Mouse (Mus musculus) heart, embryonic 10.5 days (tissue): Measurements from ENCODE around the gene Rbck1. TPM values are rescaled to one million over a fixed set of nuclear protein-coding genes. Genes with fewer than 3 reads are reported as not detected.
A peak's percentile ranks its signal among the peaks of the same experiment; 100 is the strongest.
"Not testable (repeated sequence)": the region's sequence is repeated elsewhere in the genome, so short reads cannot be mapped to it uniquely, and the experiment has no call there.

Source experiments
- DNase-seq: peaks from one replicate; pipeline ENCODE4 v3.0.0-alpha.2; 2017; ENCODE audit warnings: low spot score
- H3K27ac ChIP-seq: fragments of 300-500 bp; sonication (generic); 2 replicates; pipeline ENCODE4 v1.5.1; 2016; ENCODE audit warnings: mild to moderate bottlenecking
- H3K27me3 ChIP-seq: fragments of 300-500 bp; sonication (generic); 2 replicates; pipeline ENCODE4 v1.6.1; 2016; ENCODE audit warnings: mild to moderate bottlenecking; ENCODE audit not compliant: poor library complexity, insufficient read depth, severe bottlenecking
- H3K36me3 ChIP-seq: fragments of 300-500 bp; sonication (generic); 2 replicates; pipeline ENCODE4 v1.6.1; 2016; ENCODE audit warnings: mild to moderate bottlenecking, moderate library complexity
- H3K4me1 ChIP-seq: fragments of 300-500 bp; sonication (generic); 2 replicates; pipeline ENCODE4 v1.6.1; 2016; ENCODE audit warnings: mild to moderate bottlenecking
- H3K4me3 ChIP-seq: fragments of 300-500 bp; sonication (generic); 2 replicates; pipeline ENCODE4 v1.5.1; 2016; ENCODE audit warnings: mild to moderate bottlenecking, moderate library complexity
- H3K9me3 ChIP-seq: fragments of 300-500 bp; sonication (generic); 2 replicates; pipeline ENCODE4 v1.6.1; 2016; ENCODE audit warnings: mild to moderate bottlenecking, moderate library complexity
- WGBS: fragments of 180-500 bp; shearing (Covaris S2); methylation state at CpG from one replicate; pipeline ENCODE4 v1.1.7; 2016; 5-methylcytosine and 5-hydroxymethylcytosine counted together
- polyA plus RNA-seq: library from polyadenylated mRNA; unstranded; fragments of >200 nt; fragmentation: Nextera tagmentation; extraction: Ambion mirVana; gene quantifications from 2 replicates; pipeline ENCODE4 v1.2.1, GENCODE M21; 2016

Gene Rbck1
- polyA plus RNA-seq, 1 experiment from 2014 or later: 89.3 TPM

GRCm38 (mm10) chr2:152313926-152314325, 18.5 kb downstream of the Rbck1 start:
- H3K4me1 ChIP-seq: no peaks in the 10 kb centered on the region
- H3K27ac ChIP-seq: no peak overlapping the region
- no peak for DNase-seq
- 92% methylated on average over 6 of the region's 6 CpGs for WGBS
- H3K4me3 ChIP-seq: no peak overlapping the region
- no peaks in the 10 kb centered on the region for H3K9me3 ChIP-seq
- H3K27me3 ChIP-seq: no peaks in the 10 kb centered on the region
- H3K36me3 ChIP-seq: peaks cover 97% of the 10 kb centered on the region

DNA sequence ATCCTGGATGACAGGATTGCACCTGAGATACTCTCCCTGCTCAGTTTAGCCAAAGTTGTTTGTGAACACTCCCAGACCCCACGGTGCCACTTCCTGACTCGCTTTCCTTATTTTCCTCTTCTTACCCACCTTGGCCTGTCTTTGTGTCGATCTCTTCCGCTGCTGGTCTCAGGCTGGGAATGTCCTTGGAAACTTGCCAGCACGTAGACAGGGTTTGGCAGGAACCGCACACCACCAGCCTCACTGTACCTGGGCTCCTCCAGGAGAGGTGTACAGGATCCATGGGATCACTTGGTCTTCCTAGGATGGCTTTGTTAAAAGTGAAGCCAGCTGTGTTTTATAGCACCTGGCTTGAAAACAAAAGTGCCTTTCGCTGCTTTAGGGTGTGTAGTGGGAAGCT, 19.5 kb downstream of the Rbck1 start:
- H3K27me3 ChIP-seq: no peaks in the 10 kb centered on the region
- DNase-seq: no peak
- H3K9me3 ChIP-seq: no peaks in the 10 kb centered on the region
- no peak overlapping the region for H3K4me3 ChIP-seq
- no peaks in the 10 kb centered on the region for H3K4me1 ChIP-seq
- WGBS: 86% methylated on average over 7 of the region's 7 CpGs
- peaks cover 97% of the 10 kb centered on the region for H3K36me3 ChIP-seq
- H3K27ac ChIP-seq: peak overlapping the region; percentile 10; the same call in 1 of the 2 replicates

- DNase-seq: no peak
- H3K4me3 ChIP-seq: no peak overlapping the region
- H3K27me3 ChIP-seq: no peaks in the 10 kb centered on the region
- WGBS: 92% methylated on average over 3 of the region's 3 CpGs
- no peaks in the 10 kb centered on the region for H3K9me3 ChIP-seq
- no peak overlapping the region for H3K27ac ChIP-seq
- 0 out of 2 replicates have a peak, but pooled peaks cover 4% of the 10 kb centered on the region for H3K4me1 ChIP-seq
- H3K36me3 ChIP-seq: peaks cover 93% of the 10 kb centered on the region
Observed at GRCm38 (mm10) chr2:152307186-152307585, 25.3 kb downstream of the Rbck1 start.

DNA sequence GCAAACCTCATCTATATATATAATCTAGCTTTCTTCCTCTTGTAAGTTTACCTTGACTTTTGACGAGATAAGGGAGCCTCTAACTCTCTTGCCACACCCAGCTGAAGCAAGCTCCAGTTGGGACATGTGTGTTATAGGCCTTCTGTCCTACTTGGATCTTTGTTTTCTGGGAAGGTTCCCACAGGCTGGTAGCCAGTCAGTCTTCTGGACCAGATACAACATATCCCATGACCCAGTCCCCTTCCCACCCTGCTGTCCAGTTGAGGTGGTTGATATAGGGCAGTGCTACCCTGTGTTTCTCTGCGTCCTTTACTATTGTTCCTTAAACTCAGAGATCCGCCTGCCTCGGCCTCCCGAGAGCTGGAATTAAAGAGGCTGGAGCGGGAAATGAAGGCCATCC, 27.0 kb downstream of the Rbck1 start:
- Histone ChIP-seq H3K4me3 (no peak overlapping the region), H3K27ac (no peak overlapping the region), H3K27me3 (no peaks in the 10 kb centered on the region), H3K4me1 (0 out of 2 replicates have a peak, but pooled peaks cover 4% of the 10 kb centered on the region), H3K36me3 (peaks cover 83% of the 10 kb centered on the region), H3K9me3 (no peaks in the 10 kb centered on the region)
- WGBS: 93% methylated on average over 6 of the region's 6 CpGs
- no peak for DNase-seq

DNA sequence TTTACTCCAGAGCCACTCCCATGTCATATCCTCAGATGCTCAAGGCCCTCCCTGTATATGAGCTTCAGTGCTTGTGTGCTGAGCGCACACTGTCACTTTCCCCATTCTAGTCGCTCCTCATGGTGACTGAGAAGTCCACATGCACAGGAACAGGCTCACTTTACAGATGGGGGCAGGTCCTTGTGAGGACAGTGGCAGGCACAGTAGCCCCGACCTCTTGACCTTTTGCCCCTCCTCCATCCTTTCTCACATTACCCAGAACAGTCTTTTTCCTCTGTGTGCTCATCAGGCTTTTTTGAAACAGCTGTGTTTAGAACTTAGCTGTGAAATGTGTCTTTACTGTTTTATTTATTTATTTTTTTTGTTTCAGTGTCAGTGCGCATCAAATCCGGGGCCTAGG, 28.7 kb downstream of the Rbck1 start:
- no peak for DNase-seq
- Histone ChIP-seq H3K36me3 (peaks cover 66% of the 10 kb centered on the region), H3K4me1 (0 out of 2 replicates have a peak, but pooled peaks cover 4% of the 10 kb centered on the region), H3K27ac (no peak overlapping the region), H3K4me3 (no peak overlapping the region), H3K27me3 (no peaks in the 10 kb centered on the region), H3K9me3 (no peaks in the 10 kb centered on the region)
- 65% methylated on average over 5 of the region's 5 CpGs for WGBS

GRCm38 (mm10) chr2:152302862-152303261, 29.6 kb downstream of the Rbck1 start:
- no peak for DNase-seq
- no peak overlapping the region for H3K4me3 ChIP-seq
- WGBS: 79% methylated on average over 2 of the region's 2 CpGs
- H3K27ac ChIP-seq: no peak overlapping the region
- peaks cover 62% of the 10 kb centered on the region for H3K36me3 ChIP-seq
- H3K4me1 ChIP-seq: peaks cover 8% of the 10 kb centered on the region; the same call in 1 of the 2 replicates
- H3K9me3 ChIP-seq: no peaks in the 10 kb centered on the region
- no peaks in the 10 kb centered on the region for H3K27me3 ChIP-seq

DNA sequence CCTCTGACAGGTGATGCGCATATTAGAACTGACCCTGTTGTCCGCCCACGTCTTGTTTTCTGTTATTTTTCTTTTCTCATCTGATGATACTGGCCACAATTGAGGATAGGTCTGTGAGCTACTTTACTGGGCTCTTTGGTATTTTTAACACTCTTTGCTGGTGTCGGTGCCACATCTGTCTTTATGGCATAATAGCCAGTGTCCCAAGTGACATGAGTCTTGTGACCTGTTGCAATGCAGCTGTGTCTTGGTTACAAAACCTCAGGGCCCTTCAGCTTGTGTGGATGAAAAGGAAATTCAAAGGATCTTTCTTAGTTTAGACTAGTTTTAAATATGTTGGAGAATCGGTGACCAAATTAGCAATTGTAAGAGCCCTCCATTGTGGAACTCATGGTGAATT, 37.9 kb downstream of the Rbck1 start:
- H3K36me3 ChIP-seq: 0 out of 2 replicates have a peak, but pooled peaks cover 7% of the 10 kb centered on the region
- WGBS: 40% methylated on average over 5 of the region's 5 CpGs
- peak overlapping the region; percentile 95 for H3K4me3 ChIP-seq
- no peaks in the 10 kb centered on the region for H3K9me3 ChIP-seq
- peaks cover 29% of the 10 kb centered on the region for H3K4me1 ChIP-seq
- no peaks in the 10 kb centered on the region for H3K27me3 ChIP-seq
- DNase-seq: no peak
- H3K27ac ChIP-seq: peak overlapping the region; percentile 97; the same call in 1 of the 2 replicates

DNA sequence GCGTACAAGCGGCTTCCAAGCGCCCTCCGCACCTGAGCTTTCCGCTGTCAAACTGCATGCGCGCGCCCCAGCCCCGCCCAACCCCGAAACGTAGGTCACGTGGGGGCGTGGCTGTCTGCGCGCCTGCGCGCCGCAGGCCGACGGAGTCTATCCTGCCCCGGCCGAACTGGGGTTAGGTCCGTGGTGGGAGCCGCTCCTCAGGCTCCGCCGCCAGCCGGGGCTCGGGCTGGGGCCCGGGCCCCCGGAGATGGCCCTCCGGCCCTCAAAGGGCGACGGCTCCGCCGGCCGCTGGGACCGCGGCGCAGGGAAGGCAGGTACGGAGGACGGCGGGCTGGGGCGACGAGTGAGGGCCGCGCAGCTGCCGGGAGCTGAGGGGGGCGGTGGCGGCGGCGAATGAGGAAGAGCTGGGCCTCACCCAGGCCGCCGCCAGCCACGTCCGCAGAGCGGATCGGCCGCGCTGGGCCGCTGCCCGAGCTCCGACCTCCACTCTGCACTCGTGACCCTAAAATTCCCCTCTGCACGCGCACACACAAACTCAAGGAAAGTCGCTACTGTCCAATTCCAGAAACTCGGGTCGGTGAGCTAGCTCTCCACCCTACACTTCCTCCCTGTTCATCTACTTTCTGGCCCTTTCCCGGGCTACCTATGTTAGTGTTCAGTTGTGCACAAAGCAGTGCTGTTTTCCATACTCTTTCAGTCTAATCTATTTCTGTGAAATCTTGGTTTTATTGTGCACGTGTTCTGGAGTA, 38.6 kb downstream of the Rbck1 start, which contains the start of gene Tbc1d20:
Gene Tbc1d20 (plus strand): TSS at position 102 of the 749 bp plus-strand sequence.
- WGBS: under 1% methylated on average over 69 of the region's 70 CpGs
- Histone ChIP-seq H3K4me3 (peak within 1 kb of the TSS; percentile 95), H3K36me3 (0 out of 2 replicates have a peak, but pooled peaks cover 7% of the 10 kb centered on the region), H3K27me3 (no peaks in the 10 kb centered on the region), H3K27ac (peak within 1 kb of the TSS; percentile 97), H3K4me1 (peaks cover 29% of the 10 kb centered on the region), H3K9me3 (no peaks in the 10 kb centered on the region)
- peak; percentile 96 for DNase-seq

DNA sequence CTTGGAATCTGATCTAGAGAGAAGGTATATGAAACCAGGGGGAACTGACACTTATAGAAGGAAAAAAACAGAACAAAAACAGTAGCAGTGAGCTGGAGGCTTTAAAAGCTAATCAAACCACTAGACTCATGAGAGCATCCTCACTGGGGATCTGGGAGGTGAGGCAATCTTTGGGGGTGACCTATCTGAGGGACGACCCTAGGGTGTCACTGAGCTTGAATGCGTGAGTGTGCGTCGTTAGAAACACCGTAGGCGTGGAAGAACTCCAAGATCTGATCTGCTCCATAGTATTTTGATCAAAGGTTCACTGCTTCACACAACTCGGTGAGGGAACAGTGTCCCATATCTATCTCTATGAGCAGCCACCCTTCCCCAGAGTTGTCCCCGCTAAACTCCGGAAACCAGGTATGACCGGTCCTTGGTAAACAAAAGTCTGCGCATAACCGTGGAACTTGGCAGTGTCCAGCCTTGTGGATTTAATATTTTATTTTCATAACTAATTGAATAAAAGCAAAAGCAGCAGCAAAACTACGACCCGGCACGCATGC, 39.2 kb downstream of the Rbck1 start:
- 2% methylated on average over 15 of the region's 15 CpGs for whole genome bisulfite sequencing
- no peaks in the 10 kb centered on the region for H3K27me3 ChIP-seq
- peak overlapping the region; percentile 97 for H3K27ac ChIP-seq
- 0 out of 2 replicates have a peak, but pooled peaks cover 4% of the 10 kb centered on the region for H3K36me3 ChIP-seq
- H3K4me3 ChIP-seq: peak overlapping the region; percentile 95
- DNase-seq: no peak
- no peaks in the 10 kb centered on the region for H3K9me3 ChIP-seq
- peaks cover 29% of the 10 kb centered on the region for H3K4me1 ChIP-seq

GRCm38 (mm10) chr2:152292475-152292874, 40.0 kb downstream of the Rbck1 start:
- 65% methylated on average over 2 of the region's 2 CpGs for WGBS
- no peaks in the 10 kb centered on the region for H3K27me3 ChIP-seq

DNA sequence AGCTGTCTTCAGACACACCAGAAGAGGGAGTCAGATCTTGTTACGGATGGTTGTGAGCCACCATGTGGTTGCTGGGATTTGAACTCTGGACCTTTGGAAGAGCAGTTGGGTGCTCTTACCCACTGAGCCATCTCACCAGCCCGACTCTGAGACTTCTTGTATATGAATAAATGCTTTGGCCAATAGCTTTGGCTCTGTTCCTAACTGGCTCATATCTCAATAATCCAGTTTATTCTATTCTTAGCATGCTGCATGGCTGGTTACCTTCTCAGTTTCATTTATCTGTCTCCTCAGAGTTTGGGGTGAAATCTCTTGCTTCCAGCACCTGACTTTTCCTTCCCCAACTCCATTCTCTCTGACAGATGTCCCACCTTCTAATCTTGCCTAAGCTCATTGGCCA, 42.8 kb downstream of the Rbck1 start:
- H3K4me3 ChIP-seq, DNase-seq, H3K27me3 ChIP-seq, H3K4me1 ChIP-seq, H3K9me3 ChIP-seq, H3K27ac ChIP-seq: not testable (repeated sequence)
- WGBS: 78% methylated on average over 2 of the region's 2 CpGs
- H3K36me3 ChIP-seq: peaks cover 25% of the 10 kb centered on the region

More at GRCm38 (mm10) chr2:152292475-152292874, 40.0 kb downstream of the Rbck1 start:
- H3K27ac ChIP-seq: no peak overlapping the region
- H3K4me1 ChIP-seq: peaks cover 21% of the 10 kb centered on the region
- peaks cover 3% of the 10 kb centered on the region; the same call in 1 of the 2 replicates for H3K36me3 ChIP-seq
- no peaks in the 10 kb centered on the region for H3K9me3 ChIP-seq
- no peak for DNase-seq
- no peak overlapping the region for H3K4me3 ChIP-seq

- H3K27me3 ChIP-seq: no peaks in the 10 kb centered on the region
- no peak overlapping the region for H3K4me3 ChIP-seq
- 0 out of 2 replicates have a peak, but pooled peaks cover 1% of the 10 kb centered on the region for H3K4me1 ChIP-seq
- no peak for DNase-seq
- H3K9me3 ChIP-seq: no peaks in the 10 kb centered on the region
- peaks cover 41% of the 10 kb centered on the region for H3K36me3 ChIP-seq
- 65% methylated on average over 8 of the region's 8 CpGs for WGBS
- no peak overlapping the region for H3K27ac ChIP-seq
Observed at GRCm38 (mm10) chr2:152288046-152288445, 44.4 kb downstream of the Rbck1 start.

GRCm38 (mm10) chr2:152287560-152287959, 44.9 kb downstream of the Rbck1 start:
- Histone ChIP-seq H3K4me1 (no peaks in the 10 kb centered on the region), H3K27ac (no peak overlapping the region), H3K4me3 (no peak overlapping the region), H3K27me3 (no peaks in the 10 kb centered on the region), H3K36me3 (peaks cover 46% of the 10 kb centered on the region), H3K9me3 (no peaks in the 10 kb centered on the region)
- WGBS: 91% methylated on average over 5 of the region's 5 CpGs
- no peak for DNase-seq
